Mouse (Mus musculus): ENCODE measurements at regions not wholly inside any gene's neighbourhood (a gene's known extent, or its start where the extent isn't known, plus 50 kb on each side); places are given as distances from the start of the nearest gene placed in this dataset.

GRCm38 (mm10) chr14:76332336-76332703, 82.4 kb upstream of the Tsc22d1 start:
- no peak for TF ChIP-seq CTCF (IDR thresholded peaks at IDR 0.05; ENCODE audit: insufficient read depth, low read length)
- TF ChIP-seq POLR2A (IDR thresholded peaks at IDR 0.05; ENCODE audit: borderline replicate concordance, extremely low read depth, low read depth, low read length): no peak
